Mouse (Mus musculus) heart, postnatal 0 days (tissue): Measurements from ENCODE around the gene Hmbs. TPM values are rescaled to one million over a fixed set of nuclear protein-coding genes. Genes with fewer than 3 reads are reported as not detected.

ENCODE experiments used
- ATAC-seq: fragments of 200-750 bp; cut with Nextera tagmentation; 2 replicates; pipeline ENCODE4 v1.8.0; 2017; ENCODE audit warnings: low read depth, moderate number of reproducible peaks, moderate library complexity; ENCODE audit not compliant: insufficient read depth
- DNase-seq: peaks from one replicate; pipeline ENCODE4 v3.0.0-alpha.2; 2016; ENCODE audit warnings: low spot score
- H3K27ac ChIP-seq: fragments of 300-500 bp; sonication (generic); 2 replicates; pipeline ENCODE4 v1.5.1; 2014; ENCODE audit warnings: low read depth, mild to moderate bottlenecking
- H3K27me3 ChIP-seq: fragments of 300-500 bp; sonication (generic); 2 replicates; pipeline ENCODE4 v1.6.1; 2014; ENCODE audit warnings: low read length, mixed read lengths; ENCODE audit not compliant: control insufficient read depth, insufficient read depth
- H3K36me3 ChIP-seq: fragments of 300-500 bp; sonication (generic); replicated peaks from 2 replicates; pipeline ENCODE4 v1.6.1; 2014; ENCODE audit warnings: low read length, mixed read lengths; ENCODE audit not compliant: control insufficient read depth, insufficient read depth
- H3K4me1 ChIP-seq: fragments of 300-500 bp; sonication (generic); 2 replicates; pipeline ENCODE4 v1.6.1; 2014; ENCODE audit warnings: antibody characterized with exemption; ENCODE audit not compliant: control insufficient read depth, insufficient read depth
- H3K4me2 ChIP-seq: fragments of 300-500 bp; sonication (generic); 2 replicates; pipeline ENCODE4 v1.6.1; 2014; ENCODE audit warnings: low read depth, mild to moderate bottlenecking, low read length, moderate library complexity
- H3K4me3 ChIP-seq: fragments of 300-500 bp; sonication (generic); 2 replicates; pipeline ENCODE4 v1.5.1; 2014; ENCODE audit warnings: low read depth, low read length
- H3K9ac ChIP-seq: fragments of 300-500 bp; sonication (generic); replicated peaks from 2 replicates; pipeline ENCODE4 v1.6.1; 2014; ENCODE audit warnings: low read depth, low read length, mixed read lengths
- H3K9me3 ChIP-seq: fragments of 300-500 bp; sonication (generic); replicated peaks from 2 replicates; pipeline ENCODE4 v1.6.1; 2016; ENCODE audit warnings: low read length; ENCODE audit not compliant: control insufficient read depth
- CTCF ChIP-seq: IDR thresholded peaks from 2 replicates; pipeline ENCODE4 v1.5.1; 2016; ENCODE audit warnings: antibody characterized with exemption, control low read depth, low read depth
- EP300 ChIP-seq: IDR thresholded peaks from 2 replicates; pipeline ENCODE4 v1.6.1; 2016; ENCODE audit warnings: antibody characterized with exemption, low read depth
- WGBS: fragments of 180-500 bp; shearing (Covaris S2); extraction: QIAGEN DNeasy Blood & Tissue Kit; methylation state at CpG from one replicate; pipeline ENCODE4 v1.1.7; 2014; 5-methylcytosine and 5-hydroxymethylcytosine counted together
- polyA plus RNA-seq: library from polyadenylated mRNA; unstranded; fragments of >200 nt; fragmentation: Nextera tagmentation; extraction: Ambion mirVana; gene quantifications from 2 replicates; pipeline ENCODE4 v1.2.1, GENCODE M21; 2015
- total RNA-seq: library from RNA; depleted of rRNA; stranded (reverse); fragments of >200 nt; gene quantifications from 2 replicates; pipeline ENCODE4 v1.2.3, GENCODE M21; 2014; ENCODE audit warnings: low replicate concordance

Hmbs gene
- total and polyA plus RNA-seq, 2 experiments from 2014 or later: 81.3 to 96.3 TPM

- TF ChIP-seq CTCF: no peak
- no peak for TF ChIP-seq EP300
- H3K4me2 ChIP-seq: 0 out of 2 replicates have a peak overlapping the region, but pooled peaks have one; percentile 89
Measured at GRCm38 (mm10) chr9:44317452-44317851, 26.6 kb downstream of the Hmbs start.

GRCm38 (mm10) chr9:44314910-44315309 lies 29.1 kb downstream of the Hmbs start:
- Histone ChIP-seq H3K4me1 (peaks cover 20% of the 10 kb centered on the region), H3K4me3 (no peak overlapping the region), H3K36me3 (peaks cover 46% of the 10 kb centered on the region), H3K4me2 (no peak overlapping the region), H3K9me3 (no peaks in the 10 kb centered on the region), H3K27ac (no peak overlapping the region), H3K9ac (no peak overlapping the region), H3K27me3 (no peaks in the 10 kb centered on the region)
- no peak for ATAC-seq
- no peak for DNase-seq
- TF ChIP-seq EP300 (no peak), CTCF (no peak)
- WGBS: 94% methylated on average over 18 of the region's 18 CpGs

More at GRCm38 (mm10) chr9:44317452-44317851, 26.6 kb downstream of the Hmbs start:
- ATAC-seq (no peak), DNase-seq (no peak)
- no peak overlapping the region for H3K4me3 ChIP-seq
- no peak overlapping the region for H3K9ac ChIP-seq
- H3K27me3 ChIP-seq: no peaks in the 10 kb centered on the region
- WGBS: 73% methylated on average over 4 of the region's 4 CpGs
- peaks cover 44% of the 10 kb centered on the region for H3K36me3 ChIP-seq
- H3K27ac ChIP-seq: no peak overlapping the region
- no peaks in the 10 kb centered on the region for H3K9me3 ChIP-seq
- H3K4me1 ChIP-seq: peaks cover 20% of the 10 kb centered on the region

GRCm38 (mm10) chr9:44314257-44314547 lies 29.8 kb downstream of the Hmbs start:
- Histone ChIP-seq H3K36me3 (peaks cover 46% of the 10 kb centered on the region), H3K9ac (no peak overlapping the region), H3K27me3 (no peaks in the 10 kb centered on the region), H3K4me1 (peaks cover 18% of the 10 kb centered on the region), H3K9me3 (no peaks in the 10 kb centered on the region), H3K4me3 (no peak overlapping the region), H3K4me2 (no peak overlapping the region), H3K27ac (no peak overlapping the region)
- 73% methylated on average over 4 of the region's 4 CpGs for WGBS
- ATAC-seq: no peak
- DNase-seq: no peak
- TF ChIP-seq EP300 (no peak), CTCF (no peak)

GRCm38 (mm10) chr9:44313476-44314256 lies 30.4 kb downstream of the Hmbs start:
- peaks cover 12% of the 10 kb centered on the region for H3K4me1 ChIP-seq
- H3K4me2 ChIP-seq: no peak overlapping the region
- DNase-seq (no peak), ATAC-seq (no peak)
- peaks cover 46% of the 10 kb centered on the region for H3K36me3 ChIP-seq
- H3K9ac ChIP-seq: no peak overlapping the region
- H3K9me3 ChIP-seq: no peaks in the 10 kb centered on the region
- no peak overlapping the region for H3K4me3 ChIP-seq
- 76% methylated on average over 19 of the region's 19 CpGs for WGBS
- no peak overlapping the region for H3K27ac ChIP-seq
- H3K27me3 ChIP-seq: no peaks in the 10 kb centered on the region
- TF ChIP-seq EP300: no peak
- no peak for TF ChIP-seq CTCF

- TF ChIP-seq CTCF: no peak
- TF ChIP-seq EP300: 0 out of 2 replicates have a peak, but pooled peaks have one; percentile 21
- 0 out of 2 replicates have a peak, but pooled peaks cover 4% of the 10 kb centered on the region for H3K4me1 ChIP-seq
- no peaks in the 10 kb centered on the region for H3K9me3 ChIP-seq
- no peaks in the 10 kb centered on the region for H3K27me3 ChIP-seq
- peak overlapping the region; percentile 27 for H3K4me2 ChIP-seq
- ATAC-seq: peak; percentile 75
- 35% methylated on average over 27 of the region's 27 CpGs for WGBS
- H3K9ac ChIP-seq: peak overlapping the region; percentile 17; the same call in 1 of the 2 replicates
- H3K27ac ChIP-seq: peak overlapping the region; percentile 83
- DNase-seq: peak; percentile 45
- H3K4me3 ChIP-seq: no peak overlapping the region
- peaks cover 41% of the 10 kb centered on the region for H3K36me3 ChIP-seq
Measured at GRCm38 (mm10) chr9:44311136-44312134, 32.6 kb downstream of the Hmbs start.
